Mouse (Mus musculus) neural tube, embryonic 14.5 days (tissue): ENCODE measurements around the gene Hoxc6. TPM values are rescaled to one million over a fixed set of nuclear protein-coding genes. Genes with fewer than 3 reads are reported as not detected.

Source experiments
- ATAC-seq: fragments of 200-750 bp; cut with Nextera tagmentation; 2 replicates; pipeline ENCODE4 v1.8.0; 2017; ENCODE audit warnings: low read depth, mild to moderate bottlenecking, moderate TSS enrichment, moderate library complexity
- H3K27ac ChIP-seq: fragments of 300-500 bp; sonication (generic); 2 replicates; pipeline ENCODE4 v1.5.1; 2014; ENCODE audit warnings: low read depth, mild to moderate bottlenecking, control low read depth, low read length, moderate library complexity, mixed read lengths
- H3K27me3 ChIP-seq: fragments of 300-500 bp; sonication (generic); 2 replicates; pipeline ENCODE4 v1.6.1; 2014; ENCODE audit warnings: low read length; ENCODE audit not compliant: control insufficient read depth, insufficient read depth
- H3K36me3 ChIP-seq: fragments of 300-500 bp; sonication (generic); 2 replicates; pipeline ENCODE4 v1.6.1; 2014; ENCODE audit warnings: low read length, mixed read lengths; ENCODE audit not compliant: control insufficient read depth, insufficient read depth
- H3K4me1 ChIP-seq: fragments of 300-500 bp; sonication (generic); 2 replicates; pipeline ENCODE4 v1.6.1; 2014; ENCODE audit warnings: low read length; ENCODE audit not compliant: control insufficient read depth, insufficient read depth
- H3K4me2 ChIP-seq: fragments of 300-500 bp; sonication (generic); 2 replicates; pipeline ENCODE4 v1.6.1; 2014; ENCODE audit warnings: mild to moderate bottlenecking, low read depth, low read length, control low read depth
- H3K4me3 ChIP-seq: fragments of 300-500 bp; sonication (generic); 2 replicates; pipeline ENCODE4 v1.5.1; 2014; ENCODE audit warnings: low read depth, low read length, control low read depth, mixed read lengths
- H3K9ac ChIP-seq: fragments of 300-500 bp; sonication (generic); replicated peaks from 2 replicates; pipeline ENCODE4 v1.6.1; 2014; ENCODE audit warnings: low read depth, mild to moderate bottlenecking, control low read depth, low read length, mixed read lengths
- H3K9me3 ChIP-seq: fragments of 300-500 bp; sonication (generic); 2 replicates; pipeline ENCODE4 v1.6.1; 2016; ENCODE audit warnings: low read length; ENCODE audit not compliant: control insufficient read depth
- WGBS: fragments of 180-500 bp; shearing (Covaris S2); extraction: QIAGEN DNeasy Blood & Tissue Kit; methylation state at CpG from one replicate; pipeline ENCODE4 v1.1.7; 2014; 5-methylcytosine and 5-hydroxymethylcytosine counted together
- polyA plus RNA-seq: library from polyadenylated mRNA; unstranded; fragments of >200 nt; fragmentation: Nextera tagmentation; extraction: Ambion mirVana; gene quantifications from 2 replicates; pipeline ENCODE4 v1.2.1, GENCODE M21; 2014

Gene Hoxc6
- polyA plus RNA-seq, 1 experiment from 2014 or later, result 23.0 TPM

GRCm38 (mm10) chr15:103024131-103024530 lies 26.1 kb downstream of the Hoxc6 start:
- Histone ChIP-seq H3K4me2 (0 out of 2 replicates have a peak overlapping the region, but pooled peaks have one; percentile 12), H3K27ac (no peak overlapping the region), H3K36me3 (no peaks in the 10 kb centered on the region), H3K27me3 (no peaks in the 10 kb centered on the region), H3K9me3 (no peaks in the 10 kb centered on the region), H3K4me3 (no peak overlapping the region), H3K4me1 (peaks cover 58% of the 10 kb centered on the region), H3K9ac (no peak overlapping the region)
- no peak for ATAC-seq
- 5% methylated on average over 2 of the region's 2 CpGs for WGBS

GRCm38 (mm10) chr15:103027266-103028235 lies 29.5 kb downstream of the Hoxc6 start:
- H3K4me1 ChIP-seq, result peaks cover 38% of the 10 kb centered on the region
- WGBS, result 4% methylated on average over 43 of the region's 43 CpGs
- peak overlapping the region; percentile 11 for H3K4me3 ChIP-seq
- H3K27ac ChIP-seq, result peak overlapping the region; percentile 72
- no peaks in the 10 kb centered on the region for H3K36me3 ChIP-seq
- no peak for ATAC-seq
- peak overlapping the region; percentile 45 for H3K4me2 ChIP-seq
- H3K9ac ChIP-seq, result peak overlapping the region; percentile 49
- no peaks in the 10 kb centered on the region for H3K9me3 ChIP-seq
- H3K27me3 ChIP-seq, result no peaks in the 10 kb centered on the region

- no peaks in the 10 kb centered on the region for H3K27me3 ChIP-seq
- peak overlapping the region; percentile 21 for H3K4me2 ChIP-seq
- no peak overlapping the region for H3K9ac ChIP-seq
- H3K4me1 ChIP-seq, result peaks cover 46% of the 10 kb centered on the region
- ATAC-seq, result no peak
- H3K9me3 ChIP-seq, result no peaks in the 10 kb centered on the region
- H3K27ac ChIP-seq, result 0 out of 2 replicates have a peak overlapping the region, but pooled peaks have one; percentile 1
- H3K36me3 ChIP-seq, result no peaks in the 10 kb centered on the region
- WGBS, result 20% methylated on average over 9 of the region's 9 CpGs
- H3K4me3 ChIP-seq, result no peak overlapping the region
These were observed 31.0 kb downstream of the Hoxc6 start for GRCm38 (mm10) chr15:103028916-103029512.

- peak overlapping the region; percentile 0; the same call in 1 of the 2 replicates for H3K9ac ChIP-seq
- 10% methylated on average over 8 of the region's 8 CpGs for WGBS
- peaks cover 55% of the 10 kb centered on the region for H3K4me1 ChIP-seq
- H3K9me3 ChIP-seq, result no peaks in the 10 kb centered on the region
- peak overlapping the region; percentile 24 for H3K27ac ChIP-seq
- no peaks in the 10 kb centered on the region for H3K27me3 ChIP-seq
- no peak overlapping the region for H3K4me3 ChIP-seq
- H3K4me2 ChIP-seq, result peak overlapping the region; percentile 7; the same call in 1 of the 2 replicates
- ATAC-seq, result no peak
- no peaks in the 10 kb centered on the region for H3K36me3 ChIP-seq
These were observed 32.1 kb downstream of the Hoxc6 start for GRCm38 (mm10) chr15:103030142-103030541.

- H3K9ac ChIP-seq, result no peak overlapping the region
- H3K4me3 ChIP-seq, result no peak overlapping the region
- no peaks in the 10 kb centered on the region for H3K36me3 ChIP-seq
- no peaks in the 10 kb centered on the region for H3K9me3 ChIP-seq
- no peaks in the 10 kb centered on the region for H3K27me3 ChIP-seq
- no peak for ATAC-seq
- WGBS, result no CpG with 5 or more reads among the region's 3 CpGs
- peaks cover 54% of the 10 kb centered on the region for H3K4me1 ChIP-seq
- H3K4me2 ChIP-seq, result peak overlapping the region; percentile 30
- peak overlapping the region; percentile 71 for H3K27ac ChIP-seq
These were observed 34.1 kb downstream of the Hoxc6 start for GRCm38 (mm10) chr15:103032167-103032566.

GRCm38 (mm10) chr15:103032646-103033575 lies 34.9 kb downstream of the Hoxc6 start:
- Histone ChIP-seq H3K27ac (peak overlapping the region; percentile 71), H3K4me1 (peaks cover 46% of the 10 kb centered on the region), H3K4me3 (0 out of 2 replicates have a peak overlapping the region, but pooled peaks have one; percentile 7), H3K4me2 (peak overlapping the region; percentile 30), H3K36me3 (no peaks in the 10 kb centered on the region), H3K27me3 (no peaks in the 10 kb centered on the region), H3K9me3 (no peaks in the 10 kb centered on the region), H3K9ac (peak overlapping the region; percentile 21)
- 2% methylated on average over 26 of the region's 26 CpGs for WGBS
- peak; percentile 58; the same call in 1 of the 2 replicates for ATAC-seq

- Histone ChIP-seq H3K9me3 (no peaks in the 10 kb centered on the region), H3K9ac (peak overlapping the region; percentile 56), H3K27ac (peak overlapping the region; percentile 82), H3K4me3 (peak overlapping the region; percentile 29), H3K4me2 (peak overlapping the region; percentile 58), H3K36me3 (no peaks in the 10 kb centered on the region), H3K27me3 (no peaks in the 10 kb centered on the region), H3K4me1 (peaks cover 50% of the 10 kb centered on the region)
- 1% methylated on average over 24 of the region's 24 CpGs for WGBS
- peak; percentile 10; the same call in 1 of the 2 replicates for ATAC-seq
These were observed 36.2 kb downstream of the Hoxc6 start for GRCm38 (mm10) chr15:103034043-103034806.
